Mouse (Mus musculus): ENCODE measurements around the gene Susd4. TPM values are rescaled to one million over a fixed set of nuclear protein-coding genes. Genes with fewer than 3 reads are reported as not detected.

Susd4 gene
- polyA plus RNA-seq, 1 experiment: not detected

DNA sequence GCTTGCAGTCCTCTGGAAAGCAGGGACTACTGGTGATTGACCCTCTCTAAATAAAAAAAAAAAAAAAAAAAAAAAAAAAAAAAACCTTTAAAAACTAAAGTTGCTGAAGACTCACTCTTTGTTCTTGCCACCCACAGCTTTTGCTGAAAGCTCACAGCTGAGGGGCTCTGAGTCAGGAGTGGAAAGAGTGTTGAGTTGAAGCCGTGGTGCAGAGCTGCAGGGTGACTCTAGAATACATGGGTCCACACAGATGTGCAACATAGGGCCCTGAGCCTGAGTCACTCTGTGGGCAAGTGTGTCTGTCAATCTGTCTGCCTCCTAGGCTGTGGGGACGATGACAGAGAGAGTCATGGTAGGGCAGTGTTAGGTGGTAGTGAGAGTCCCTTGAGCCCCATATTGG, 119.0 kb downstream of the Susd4 start:
- Histone ChIP-seq H3K4me3 (ENCODE audit: insufficient read depth, low read depth, low read length) (no peak overlapping the region), H3K4me1 (ENCODE audit: control insufficient read depth, insufficient read depth, low read length) (peaks cover 23% of the 10 kb centered on the region), H3K27ac (ENCODE audit: insufficient read depth, low read depth, low read length) (peak overlapping the region; percentile 40; the same call in 1 of the 2 replicates)
- WGBS: 38% methylated on average over 2 of the region's 2 CpGs
- no peak for TF ChIP-seq POLR2A (IDR thresholded peaks at IDR 0.05; ENCODE audit: insufficient read depth, low read depth, low read length)
- TF ChIP-seq CTCF (IDR thresholded peaks at IDR 0.05; ENCODE audit: insufficient read depth, low read depth, low read length): no peak

DNA sequence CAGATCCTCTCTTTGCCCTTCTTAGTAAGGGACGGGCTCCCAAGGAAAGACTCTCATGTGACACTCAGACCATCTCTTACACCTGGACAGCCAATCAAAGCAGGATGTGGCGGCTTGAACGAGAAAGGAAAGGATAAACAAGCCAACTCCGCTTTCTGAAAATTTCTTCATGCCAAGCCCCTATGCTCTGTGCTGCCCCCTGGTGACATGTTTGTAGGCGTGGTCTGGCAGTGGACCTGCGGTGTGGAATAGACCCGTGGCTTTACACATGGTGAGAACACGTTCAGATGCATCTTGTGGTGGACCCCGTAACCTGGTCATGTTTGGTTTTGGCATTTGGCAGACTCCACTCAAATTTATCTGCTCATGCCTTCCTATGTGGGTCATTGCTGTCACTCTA, 132.0 kb downstream of the Susd4 start:
- 64% methylated on average over 9 of the region's 9 CpGs for WGBS
- Histone ChIP-seq H3K27ac (ENCODE audit: insufficient read depth, low read depth, low read length) (no peak overlapping the region), H3K4me3 (ENCODE audit: insufficient read depth, low read depth, low read length) (no peak overlapping the region), H3K4me1 (ENCODE audit: control insufficient read depth, insufficient read depth, low read length) (peaks cover 16% of the 10 kb centered on the region)
- TF ChIP-seq POLR2A (IDR thresholded peaks at IDR 0.05; ENCODE audit: insufficient read depth, low read depth, low read length) (no peak), CTCF (IDR thresholded peaks at IDR 0.05; ENCODE audit: insufficient read depth, low read depth, low read length) (no peak; the same call in 1 of the 2 replicates)

DNA sequence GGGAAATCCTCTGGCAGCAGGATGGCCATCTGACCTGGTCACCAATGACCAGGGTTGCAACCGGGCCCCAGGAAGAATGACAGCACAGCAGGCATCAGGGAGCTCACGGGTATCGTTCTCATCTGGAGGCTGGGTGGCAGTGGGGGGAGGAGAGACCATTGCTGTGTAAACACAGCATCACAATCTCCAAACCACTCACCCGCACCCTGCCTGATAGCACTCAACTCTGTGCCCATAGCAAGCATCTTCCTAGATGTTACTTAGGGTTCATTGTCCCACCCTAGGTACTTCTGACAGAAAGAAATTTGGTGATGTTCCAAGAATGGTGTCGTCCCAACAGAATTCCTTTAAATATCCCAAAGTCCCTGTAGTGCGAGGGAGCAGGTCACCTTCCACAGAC, 133.4 kb downstream of the Susd4 start:
- H3K4me1 ChIP-seq (ENCODE audit: control insufficient read depth, insufficient read depth, low read length): peaks cover 18% of the 10 kb centered on the region
- H3K27ac ChIP-seq (ENCODE audit: insufficient read depth, low read depth, low read length): peak overlapping the region; percentile 24; the same call in 1 of the 2 replicates
- H3K4me3 ChIP-seq (ENCODE audit: insufficient read depth, low read depth, low read length): no peak overlapping the region
- TF ChIP-seq CTCF (IDR thresholded peaks at IDR 0.05; ENCODE audit: insufficient read depth, low read depth, low read length) (no peak), POLR2A (IDR thresholded peaks at IDR 0.05; ENCODE audit: insufficient read depth, low read depth, low read length) (no peak)
- WGBS: 55% methylated on average over 6 of the region's 6 CpGs

DNA sequence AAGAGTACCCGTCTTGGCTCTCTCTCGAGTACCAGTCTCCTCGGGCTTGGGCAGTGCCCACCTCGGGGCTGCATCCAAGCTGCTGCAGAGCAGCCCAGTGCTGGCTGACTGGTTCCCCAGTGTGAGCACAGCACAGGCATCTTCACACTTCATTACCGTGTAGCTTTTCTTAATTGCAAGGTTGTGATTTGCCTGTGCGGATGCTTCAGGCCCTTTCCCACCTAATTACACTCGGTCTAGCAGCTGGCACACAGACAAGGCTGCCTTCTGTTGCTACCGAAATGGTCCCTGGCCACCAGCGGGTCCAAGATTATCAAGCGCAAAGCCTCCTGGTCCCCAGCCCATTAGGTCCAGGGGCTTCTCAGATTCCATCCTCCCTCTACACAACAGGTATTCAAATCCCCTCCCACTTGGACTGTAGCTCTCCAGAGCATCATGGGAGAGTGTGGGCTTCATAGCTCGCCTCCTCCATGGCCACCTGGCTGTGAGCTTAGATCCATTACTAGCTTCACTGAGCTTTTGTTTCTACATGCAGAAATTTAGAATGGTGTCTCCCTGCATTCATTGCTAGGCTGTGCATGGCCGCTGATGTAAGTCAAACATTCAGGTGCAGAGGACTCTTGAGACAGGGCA, 134.0 kb downstream of the Susd4 start:
- H3K4me1 ChIP-seq (ENCODE audit: control insufficient read depth, insufficient read depth, low read length): peaks cover 23% of the 10 kb centered on the region
- H3K4me3 ChIP-seq (ENCODE audit: insufficient read depth, low read depth, low read length): no peak overlapping the region
- 31% methylated on average over 12 of the region's 12 CpGs for WGBS
- peak overlapping the region; percentile 23; the same call in 1 of the 2 replicates for H3K27ac ChIP-seq (ENCODE audit: insufficient read depth, low read depth, low read length)
- no peak for TF ChIP-seq CTCF (IDR thresholded peaks at IDR 0.05; ENCODE audit: insufficient read depth, low read depth, low read length)
- TF ChIP-seq POLR2A (IDR thresholded peaks at IDR 0.05; ENCODE audit: insufficient read depth, low read depth, low read length): no peak

DNA sequence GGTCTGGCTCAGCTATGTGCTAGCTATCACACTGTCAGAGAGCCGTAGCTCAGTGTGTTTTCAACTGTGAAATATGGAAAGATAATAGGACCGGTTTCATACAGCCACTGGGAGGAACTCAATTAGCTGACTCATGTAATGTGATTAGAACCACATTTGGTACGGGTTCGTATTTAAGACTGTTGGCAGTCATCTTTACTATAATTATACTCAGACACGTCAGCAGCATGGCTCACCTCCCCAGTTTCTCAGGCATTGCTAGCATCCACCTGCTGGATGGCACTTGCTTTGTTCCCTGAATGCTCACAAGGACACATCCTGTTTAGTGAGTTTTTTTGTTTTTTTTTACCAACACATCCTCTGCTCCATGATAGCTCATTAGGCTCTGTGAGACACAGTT, 138.4 kb downstream of the Susd4 start:
- TF ChIP-seq POLR2A (IDR thresholded peaks at IDR 0.05; ENCODE audit: insufficient read depth, low read depth, low read length) (no peak), CTCF (IDR thresholded peaks at IDR 0.05; ENCODE audit: insufficient read depth, low read depth, low read length) (no peak)
- H3K4me1 ChIP-seq (ENCODE audit: control insufficient read depth, insufficient read depth, low read length): peaks cover 20% of the 10 kb centered on the region
- H3K4me3 ChIP-seq (ENCODE audit: insufficient read depth, low read depth, low read length): no peak overlapping the region
- H3K27ac ChIP-seq (ENCODE audit: insufficient read depth, low read depth, low read length): peak overlapping the region; percentile 31; the same call in 1 of the 2 replicates
- WGBS: 29% methylated on average over 5 of the region's 5 CpGs

DNA sequence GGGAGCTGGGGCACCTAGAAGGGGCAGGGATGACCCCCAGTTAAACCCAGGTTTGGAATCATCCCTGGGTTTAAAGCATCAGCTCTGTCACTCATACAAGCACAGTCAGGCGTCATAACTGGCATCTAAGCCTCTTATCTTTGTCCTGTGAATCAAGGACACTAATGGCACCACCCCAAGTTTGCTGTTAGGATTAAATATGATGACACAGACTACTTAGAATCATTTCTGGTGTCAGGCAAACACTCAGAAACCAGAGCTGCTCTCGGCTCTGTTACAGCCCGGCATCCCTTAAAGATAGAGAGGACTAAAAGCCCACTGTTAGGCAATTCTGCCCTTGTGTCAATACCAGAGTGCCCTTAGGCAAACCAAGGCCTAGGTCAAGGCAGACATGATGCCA, 139.2 kb downstream of the Susd4 start:
- Histone ChIP-seq H3K4me3 (ENCODE audit: insufficient read depth, low read depth, low read length) (no peak overlapping the region), H3K27ac (ENCODE audit: insufficient read depth, low read depth, low read length) (no peak overlapping the region), H3K4me1 (ENCODE audit: control insufficient read depth, insufficient read depth, low read length) (peaks cover 17% of the 10 kb centered on the region)
- TF ChIP-seq POLR2A (IDR thresholded peaks at IDR 0.05; ENCODE audit: insufficient read depth, low read depth, low read length): no peak
- no peak for TF ChIP-seq CTCF (IDR thresholded peaks at IDR 0.05; ENCODE audit: insufficient read depth, low read depth, low read length)
- WGBS: 89% methylated on average over 3 of the region's 3 CpGs

DNA sequence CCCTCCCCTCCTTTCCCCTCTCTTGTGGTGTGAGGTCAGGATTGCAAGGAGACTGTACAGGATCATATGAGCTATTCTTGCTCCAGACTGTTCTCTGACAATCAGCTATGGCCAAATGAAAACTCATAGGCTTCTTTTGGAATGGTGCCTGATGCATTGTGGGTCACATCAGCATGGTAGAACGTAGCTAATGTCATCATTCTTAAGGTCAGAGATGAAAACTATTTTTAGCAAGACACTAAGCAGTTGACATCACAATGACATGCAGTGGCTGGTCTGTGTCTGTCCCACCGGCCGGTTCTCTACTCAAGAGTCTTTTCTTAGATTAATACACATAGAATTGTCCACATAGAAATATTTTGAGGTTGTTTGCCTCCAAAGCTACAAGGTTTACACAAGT, 142.0 kb downstream of the Susd4 start:
- 77% methylated on average over 3 of the region's 3 CpGs for WGBS
- Histone ChIP-seq H3K27ac (ENCODE audit: insufficient read depth, low read depth, low read length) (no peak overlapping the region), H3K4me3 (ENCODE audit: insufficient read depth, low read depth, low read length) (no peak overlapping the region), H3K4me1 (ENCODE audit: control insufficient read depth, insufficient read depth, low read length) (peaks cover 28% of the 10 kb centered on the region)
- TF ChIP-seq CTCF (IDR thresholded peaks at IDR 0.05; ENCODE audit: insufficient read depth, low read depth, low read length) (no peak), POLR2A (IDR thresholded peaks at IDR 0.05; ENCODE audit: insufficient read depth, low read depth, low read length) (no peak)

DNA sequence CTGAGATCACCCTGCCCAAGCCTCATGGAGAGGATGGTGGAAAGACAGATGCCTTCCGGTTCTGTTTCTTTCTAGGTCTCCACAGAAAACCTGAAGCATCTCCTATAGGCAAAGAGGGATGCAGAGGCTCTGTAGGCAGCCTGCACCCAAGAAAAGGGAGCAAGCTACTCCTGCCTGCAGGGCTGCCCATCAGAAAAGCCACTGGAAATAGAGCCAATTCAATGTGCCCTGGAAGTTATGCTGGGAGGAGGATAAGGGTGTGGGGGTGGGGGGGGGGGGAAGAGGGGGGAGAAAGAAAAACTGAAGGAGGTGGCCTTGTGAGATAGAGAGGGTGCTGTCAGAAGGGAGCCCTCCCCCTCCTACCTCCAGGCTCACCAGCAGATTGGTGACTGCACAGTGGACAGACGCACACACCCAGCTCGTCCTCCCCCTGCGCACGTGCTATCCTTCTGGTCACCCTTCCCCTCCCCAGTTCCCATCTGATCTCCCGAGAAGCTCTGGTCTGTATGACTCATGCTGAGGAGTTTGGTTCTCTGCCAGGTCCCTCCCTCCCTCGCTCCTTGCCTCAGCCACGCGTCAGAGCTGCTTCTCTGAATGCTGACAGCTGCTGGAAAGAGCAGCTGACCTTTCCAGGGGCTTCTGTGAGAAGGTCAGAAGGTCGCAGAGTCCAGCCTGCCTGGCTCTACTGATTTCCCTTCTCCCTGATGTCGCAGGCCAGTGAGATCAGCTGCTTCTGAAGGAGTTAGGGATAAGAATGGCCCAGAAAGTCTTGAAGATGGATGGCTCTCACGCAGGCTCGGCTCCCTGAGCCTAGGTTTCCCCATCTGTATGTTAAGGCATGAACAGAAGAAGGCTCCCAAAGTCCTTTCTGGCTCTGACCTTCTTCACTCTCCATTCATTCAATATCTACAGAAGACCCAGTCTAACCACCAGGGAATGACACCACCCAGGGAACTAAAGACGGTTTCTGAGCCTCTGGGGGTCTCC, 144.7 kb downstream of the Susd4 start:
- no peak overlapping the region for H3K4me3 ChIP-seq (ENCODE audit: insufficient read depth, low read depth, low read length)
- 22% methylated on average over 14 of the region's 14 CpGs for WGBS
- no peak for TF ChIP-seq CTCF (IDR thresholded peaks at IDR 0.05; ENCODE audit: insufficient read depth, low read depth, low read length)
- no peak for TF ChIP-seq POLR2A (IDR thresholded peaks at IDR 0.05; ENCODE audit: insufficient read depth, low read depth, low read length)
- H3K4me1 ChIP-seq (ENCODE audit: control insufficient read depth, insufficient read depth, low read length): peaks cover 19% of the 10 kb centered on the region
- 0 out of 2 replicates have a peak overlapping the region, but pooled peaks have one; percentile 47 for H3K27ac ChIP-seq (ENCODE audit: insufficient read depth, low read depth, low read length)

DNA sequence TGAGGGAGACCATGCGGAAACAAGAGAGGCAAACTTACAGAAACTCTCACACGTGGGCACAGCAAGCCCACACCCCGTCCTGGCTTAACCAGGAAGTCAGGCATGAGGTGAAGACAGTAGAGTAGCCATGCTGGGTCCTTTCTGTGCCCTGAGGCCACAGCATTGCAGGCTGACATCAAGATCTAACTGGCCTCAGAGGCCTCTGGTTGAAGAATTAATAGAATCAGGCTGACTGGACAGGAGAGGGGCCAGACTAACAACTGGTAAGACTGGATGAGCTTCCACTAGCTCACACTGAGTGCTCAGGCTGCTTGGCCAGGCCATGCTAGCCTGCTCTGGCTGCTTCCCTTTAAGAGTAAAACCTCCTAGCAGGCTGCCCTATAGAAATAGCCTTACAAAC, 145.4 kb downstream of the Susd4 start:
- Histone ChIP-seq H3K4me1 (ENCODE audit: control insufficient read depth, insufficient read depth, low read length) (peaks cover 19% of the 10 kb centered on the region), H3K27ac (ENCODE audit: insufficient read depth, low read depth, low read length) (0 out of 2 replicates have a peak overlapping the region, but pooled peaks have one; percentile 36), H3K4me3 (ENCODE audit: insufficient read depth, low read depth, low read length) (no peak overlapping the region)
- TF ChIP-seq CTCF (IDR thresholded peaks at IDR 0.05; ENCODE audit: insufficient read depth, low read depth, low read length): no peak
- TF ChIP-seq POLR2A (IDR thresholded peaks at IDR 0.05; ENCODE audit: insufficient read depth, low read depth, low read length): no peak
- 76% methylated on average over 3 of the region's 3 CpGs for WGBS
